Mouse (Mus musculus): ENCODE data around the gene Zfp871.
"Not testable (repeated sequence)": the region's sequence is repeated elsewhere in the genome, so short reads cannot be mapped to it uniquely, and the experiment has no call there.

Zfp871 gene

DNA sequence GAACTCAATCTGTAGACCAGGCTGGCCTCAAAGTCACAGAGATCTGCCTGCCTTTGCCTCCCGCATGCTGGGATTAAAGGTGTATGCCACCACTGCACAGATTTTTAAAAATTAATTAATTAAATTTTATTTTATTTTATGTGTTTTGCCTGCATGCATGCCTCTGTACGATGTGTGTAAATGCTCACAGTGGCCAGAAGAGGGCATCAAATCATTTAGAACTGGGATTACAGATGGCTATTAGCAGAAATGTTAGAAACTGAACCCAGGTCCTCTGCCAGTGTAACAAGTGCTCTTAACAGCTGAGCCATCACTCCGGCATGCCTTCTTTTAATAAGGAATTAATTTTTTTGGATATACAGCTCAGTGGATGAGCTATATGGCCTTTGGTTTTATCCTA is 59.1 kb downstream of the Zfp871 start:
- DNase-seq, result no peak

DNA sequence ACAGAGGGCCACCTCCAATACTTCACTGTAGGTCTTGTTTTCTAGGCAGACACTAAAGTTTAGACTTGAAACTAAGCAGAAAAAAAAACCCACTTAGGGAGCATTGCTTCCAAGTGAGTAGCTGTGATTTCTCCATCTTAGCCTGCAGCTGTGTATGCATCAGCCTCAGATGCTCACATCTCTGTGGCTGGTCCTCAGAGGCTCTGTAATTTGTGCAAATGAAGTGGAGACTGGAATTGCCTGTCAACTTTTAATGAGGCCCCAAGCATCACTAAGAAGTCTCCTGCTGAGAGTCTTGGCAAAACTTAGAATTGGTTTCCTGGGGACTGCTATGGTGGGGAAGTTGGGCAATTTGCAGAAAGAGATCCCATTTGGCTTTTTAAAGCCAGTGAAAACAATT is 61.7 kb downstream of the Zfp871 start:
- not testable (repeated sequence) for DNase-seq

DNA sequence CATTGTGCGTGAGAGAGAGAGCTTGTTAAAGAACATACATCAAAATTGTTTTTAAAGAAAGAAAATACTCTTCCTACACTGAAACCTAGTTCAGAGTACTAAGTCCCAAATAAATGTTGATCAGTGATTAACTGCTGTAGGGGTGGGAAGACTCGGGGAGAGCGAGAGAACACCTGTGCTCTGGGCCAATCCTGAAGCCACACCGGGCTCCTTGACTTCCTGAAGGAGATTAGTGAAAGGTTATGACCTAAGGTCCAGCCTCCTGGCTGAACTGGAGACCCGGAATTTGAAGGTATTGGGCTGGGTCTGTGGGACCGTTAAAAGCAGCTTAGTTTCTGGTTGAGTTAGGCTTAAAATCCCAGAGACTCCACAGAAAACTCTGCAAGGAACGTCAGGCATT is 65.3 kb downstream of the Zfp871 start:
- peak; percentile 4 for DNase-seq

DNA sequence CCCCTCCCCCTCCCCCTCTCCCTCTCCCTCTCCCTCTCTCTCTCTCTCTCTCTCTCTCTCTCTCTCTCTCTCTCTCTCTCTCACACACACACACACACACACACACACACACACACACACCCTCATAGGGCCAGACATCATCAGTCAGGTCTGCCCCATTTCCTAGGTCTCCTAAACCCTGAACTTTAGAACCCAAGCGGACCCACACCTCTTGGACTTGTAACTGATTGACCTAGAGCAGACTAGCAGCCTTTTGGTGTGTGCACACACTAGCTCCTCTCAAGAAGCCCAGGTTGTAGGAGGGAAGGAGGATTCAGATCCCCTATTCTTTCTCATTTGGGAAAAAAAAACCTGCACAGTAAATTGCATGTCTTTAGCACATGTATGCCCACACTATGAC is 65.9 kb downstream of the Zfp871 start:
- DNase-seq, result peak; percentile 3

All from kidney, postnatal 14 days (tissue).